Mouse (Mus musculus) liver, embryonic 14.5 days (tissue): ENCODE results near the gene Ccdc86.

Experiments
- CTCF ChIP-seq: IDR thresholded peaks from 2 replicates; pipeline ENCODE4 v1.5.1; 2016; ENCODE audit warnings: antibody characterized with exemption, low read depth, control low read depth
- EP300 ChIP-seq: IDR thresholded peaks from 2 replicates; pipeline ENCODE4 v1.6.1; 2016; ENCODE audit warnings: antibody characterized with exemption, low read depth

DNA sequence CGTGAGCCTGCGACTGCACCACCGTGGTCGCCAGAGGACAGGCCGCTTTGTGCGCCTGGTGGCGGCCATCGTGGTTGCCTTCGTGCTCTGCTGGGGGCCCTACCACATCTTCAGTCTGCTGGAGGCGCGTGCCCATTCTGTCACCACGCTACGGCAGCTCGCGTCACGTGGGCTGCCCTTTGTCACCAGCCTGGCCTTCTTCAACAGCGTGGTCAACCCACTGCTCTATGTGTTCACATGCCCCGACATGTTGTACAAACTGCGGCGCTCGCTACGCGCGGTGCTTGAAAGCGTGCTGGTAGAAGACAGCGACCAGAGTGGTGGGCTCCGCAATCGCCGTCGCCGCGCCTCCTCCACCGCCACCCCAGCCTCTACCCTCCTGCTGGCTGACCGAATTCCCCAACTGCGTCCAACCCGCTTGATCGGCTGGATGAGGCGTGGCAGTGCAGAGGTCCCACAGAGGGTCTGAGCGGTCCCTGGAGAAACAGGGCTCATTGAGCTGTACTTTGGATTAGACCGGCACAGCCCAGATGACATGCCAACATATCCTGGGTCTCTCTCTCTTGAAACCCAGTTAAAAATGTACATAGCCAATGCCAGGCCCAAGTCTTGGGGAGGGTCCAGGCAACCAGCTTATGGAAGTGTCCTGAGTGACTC lies 8.1 kb downstream of the Ccdc86 start:
- TF ChIP-seq CTCF (no peak), EP300 (no peak)
